Mouse (Mus musculus) monocyte, adult 2 months (primary cell): ENCODE measurements around the gene Oog4.
"Not testable (repeated sequence)": the region's sequence is repeated elsewhere in the genome, so short reads cannot be mapped to it uniquely, and the experiment has no call there.

Experiments
- DNase-seq, 2 experiments: peaks; one replicate each; pipeline ENCODE4 v3.0.0; 2022; ENCODE audit warnings: low spot score in 2 of 2, low read depth in 1 of 2

Oog4 gene

GRCm38 (mm10) chr4:143450224-143450623, at the start of gene Oog4:
Oog4 (minus strand) TSS chr4:143450324.
- no peak for DNase-seq

- not testable (repeated sequence) for DNase-seq
Measured at GRCm38 (mm10) chr4:143426770-143427169, 23.4 kb downstream of the Oog4 start.

GRCm38 (mm10) chr4:143414121-143414520, 36.0 kb downstream of the Oog4 start:
- DNase-seq: no peak

GRCm38 (mm10) chr4:143413621-143414020, 36.5 kb downstream of the Oog4 start:
- DNase-seq: no peak

GRCm38 (mm10) chr4:143412219-143413092, 37.7 kb downstream of the Oog4 start, which contains the start of gene Pramef8:
Pramef8 (plus strand) TSS chr4:143412426.
- DNase-seq: peak; percentile 72 to 84

GRCm38 (mm10) chr4:143411566-143412218, 38.4 kb downstream of the Oog4 start:
- DNase-seq: no peak

- no peak for DNase-seq
Measured at GRCm38 (mm10) chr4:143394181-143394580, 55.9 kb downstream of the Oog4 start, which contains the start of gene Pramel1. Pramel1 (plus strand) TSS chr4:143394428.

GRCm38 (mm10) chr4:143388955-143389702, 61.0 kb downstream of the Oog4 start:
- no peak for DNase-seq
